ENCODE assay signal across 17 mouse cellular contexts in genomic region chr13:47688131-47688530, GRCm38 (mm10).
DNase-seq lines count a peak whose midpoint lies in the region.
"Had no signal": no experiment of that assay in that cellular context is flagged by ENCODE, and none has a peak within 500 bp of the region (broad histone marks: within the 10 kb centered on the region; RNA-seq: fewer than 3 reads in every experiment).

No protein-coding gene starts in this region.

- peak; percentile 6 for DNase-seq in embryo, embryonic 10 days (ENCODE audit: low spot score)
- DNase-seq in embryo, embryonic 9.5 days (ENCODE audit: extremely low spot score) = no peak
- DNase-seq in MN1 (ENCODE audit: low spot score) = peak; percentile 50
- peak; percentile 16 for DNase-seq in forelimb bud, embryonic 11.5 days (ENCODE audit: low read depth, low spot score)
- peak; percentile 30 for DNase-seq in retina, postnatal 1 day
- no peak for DNase-seq in gastrocnemius, postnatal 14 days
- no peak for DNase-seq in kidney, adult 18-20 months
- DNase-seq: adrenal gland, postnatal 10 days; adrenal gland, postnatal 36 days; cerebellum, adult 18-20 months; cerebellum, adult 9-11 months; cerebellum, postnatal 25 days; forebrain, postnatal 0 days; gastrocnemius, postnatal 10 days; heart, adult 18-20 months; heart, postnatal 14 days; heart, postnatal 4 days had no signal

- intact Hi-C loops in gastrocnemius, postnatal 14 days (cut with DNase I; ENCODE audit: low total_unique reads) = no loop called here

Comparison
In these comparisons a context has a peak if more than half of its experiments do, and no peak if none do; other contexts are left out.
1. DNase-seq: peak in embryo, embryonic 10 days (single experiment), MN1 (single experiment), forelimb bud, embryonic 11.5 days (single experiment) and retina, postnatal 1 day (single experiment); none in embryo, embryonic 9.5 days (single experiment), gastrocnemius, postnatal 14 days (single experiment) and kidney, adult 18-20 months (single experiment).